Mouse (Mus musculus): ENCODE data around the gene Camta1.

Gene Camta1

GRCm38 (mm10) chr4:150990148-150990547 is 871.5 kb downstream of the Camta1 start:
- no peak for DNase-seq (ENCODE audit: low spot score)

- no peak for DNase-seq (ENCODE audit: low spot score)
Measured at GRCm38 (mm10) chr4:150980153-150980552, 881.5 kb downstream of the Camta1 start.

GRCm38 (mm10) chr4:150979455-150979854 is 882.2 kb downstream of the Camta1 start:
- DNase-seq (ENCODE audit: low spot score): no peak

- DNase-seq (ENCODE audit: low spot score): no peak
Measured at GRCm38 (mm10) chr4:150978156-150978910, 883.3 kb downstream of the Camta1 start.

- no peak for DNase-seq (ENCODE audit: low spot score)
Measured at GRCm38 (mm10) chr4:150975145-150975544, 886.5 kb downstream of the Camta1 start.

- DNase-seq (ENCODE audit: low spot score): no peak
Measured at GRCm38 (mm10) chr4:150973264-150973663, 888.4 kb downstream of the Camta1 start.

GRCm38 (mm10) chr4:150968956-150969355 is 892.7 kb downstream of the Camta1 start:
- DNase-seq (ENCODE audit: low spot score): no peak

GRCm38 (mm10) chr4:150966556-150966955 is 895.1 kb downstream of the Camta1 start:
- DNase-seq (ENCODE audit: low spot score): peak; percentile 45

- DNase-seq (ENCODE audit: low spot score): no peak
Measured at GRCm38 (mm10) chr4:150965555-150965951, 896.1 kb downstream of the Camta1 start.

GRCm38 (mm10) chr4:150964635-150965554 is 896.8 kb downstream of the Camta1 start:
- peak; percentile 87 for DNase-seq (ENCODE audit: low spot score)

GRCm38 (mm10) chr4:150963711-150964110 is 898.0 kb downstream of the Camta1 start:
- no peak for DNase-seq (ENCODE audit: low spot score)

- no peak for DNase-seq (ENCODE audit: low spot score)
Measured at GRCm38 (mm10) chr4:150962231-150962630, 899.4 kb downstream of the Camta1 start.

GRCm38 (mm10) chr4:150958536-150958935 is 903.1 kb downstream of the Camta1 start:
- no peak for DNase-seq (ENCODE audit: low spot score)

- no peak for DNase-seq (ENCODE audit: low spot score)
Measured at GRCm38 (mm10) chr4:150957106-150957458, 904.6 kb downstream of the Camta1 start.

GRCm38 (mm10) chr4:150956369-150957105 is 905.1 kb downstream of the Camta1 start:
- DNase-seq (ENCODE audit: low spot score): no peak

GRCm38 (mm10) chr4:150950972-150951371 is 910.7 kb downstream of the Camta1 start:
- DNase-seq (ENCODE audit: low spot score): no peak

- DNase-seq (ENCODE audit: low spot score): no peak
Measured at GRCm38 (mm10) chr4:150944707-150945106, 917.0 kb downstream of the Camta1 start.

- DNase-seq (ENCODE audit: low spot score): no peak
Measured at GRCm38 (mm10) chr4:150939991-150940651, 921.6 kb downstream of the Camta1 start.

GRCm38 (mm10) chr4:150938063-150938452 is 923.6 kb downstream of the Camta1 start:
- DNase-seq (ENCODE audit: low spot score): no peak

GRCm38 (mm10) chr4:150937293-150938062 is 924.2 kb downstream of the Camta1 start:
- DNase-seq (ENCODE audit: low spot score): no peak

- DNase-seq (ENCODE audit: low spot score): no peak
Measured at GRCm38 (mm10) chr4:150933503-150933902, 928.2 kb downstream of the Camta1 start.
